Mouse (Mus musculus) MEL (cell line): Measurements from ENCODE around the gene Trim8. TPM values are rescaled to one million over a fixed set of nuclear protein-coding genes. Genes with fewer than 3 reads are reported as not detected.
A peak's percentile ranks its signal among the peaks of the same experiment; 100 is the strongest.

Experiments
- DNase-seq: peaks from one replicate; pipeline ENCODE4 v3.0.0; 2011; ENCODE audit warnings: low read depth, low spot score
- H3K27ac ChIP-seq: 2 replicates; pipeline ENCODE4 v1.5.1; 2012; ENCODE audit warnings: low read depth, mild to moderate bottlenecking, control low read depth, low read length, moderate library complexity; ENCODE audit not compliant: control insufficient read depth
- H3K27me3 ChIP-seq, 2 experiments: fragments of 150-350 bp in 1 of 2; sonication (generic) in 1 of 2; 2 replicates each; pipeline ENCODE4 v1.6.1; 2012; ENCODE audit warnings: low read length in 2 of 2, mild to moderate bottlenecking in 2 of 2, improper control_type of control experiment in 1 of 2, moderate library complexity in 1 of 2; ENCODE audit not compliant: insufficient read depth in 2 of 2, control insufficient read depth in 1 of 2
- H3K36me3 ChIP-seq, 2 experiments: 2 replicates each; pipeline ENCODE4 v1.6.1; 2012 to 2014; ENCODE audit warnings: low read length in 2 of 2, improper control_type of control experiment in 1 of 2, inconsistent platforms in 1 of 2, mild to moderate bottlenecking in 1 of 2; ENCODE audit not compliant: insufficient read depth in 2 of 2, control insufficient read depth in 1 of 2
- H3K4me1 ChIP-seq, 2 experiments: fragments of 150-350 bp in 1 of 2; sonication (generic) in 1 of 2; 2 replicates each; pipeline ENCODE4 v1.6.1; 2012; ENCODE audit warnings: low read length in 2 of 2, improper control_type of control experiment in 1 of 2, mild to moderate bottlenecking in 1 of 2; ENCODE audit not compliant: insufficient read depth in 2 of 2, control insufficient read depth in 1 of 2
- H3K4me3 ChIP-seq, 2 experiments: fragments of 150-350 bp in 1 of 2; sonication (generic) in 1 of 2; 2 replicates each; pipeline ENCODE4 v1.5.1; 2012; ENCODE audit warnings: low read depth in 2 of 2, low read length in 2 of 2, mild to moderate bottlenecking in 2 of 2, moderate library complexity in 2 of 2, control low read depth in 1 of 2, improper control_type of control experiment in 1 of 2; ENCODE audit not compliant: control insufficient read depth in 1 of 2, insufficient read depth in 1 of 2
- H3K79me2 ChIP-seq: 2 replicates; pipeline ENCODE4 v1.6.1; 2012; ENCODE audit warnings: mild to moderate bottlenecking, low read length, moderate library complexity; ENCODE audit not compliant: control insufficient read depth, poor library complexity, insufficient read depth
- H3K9ac ChIP-seq: 2 replicates; pipeline ENCODE4 v1.6.1; 2012; ENCODE audit warnings: low read depth, mild to moderate bottlenecking, control low read depth, low read length, moderate library complexity; ENCODE audit not compliant: control insufficient read depth, poor library complexity, severe bottlenecking
- H3K9me3 ChIP-seq: fragments of 150-350 bp; sonication (generic); replicated peaks from 2 replicates; pipeline ENCODE4 v1.6.1; 2012; ENCODE audit warnings: mild to moderate bottlenecking, low read length, improper control_type of control experiment, moderate library complexity; ENCODE audit not compliant: insufficient read depth
- CHD1 ChIP-seq: IDR thresholded peaks from 2 replicates; pipeline ENCODE4 v1.6.1; 2012; ENCODE audit warnings: low read depth, mild to moderate bottlenecking, inconsistent platforms, low read length, improper control_type of control experiment
- EP300 ChIP-seq, 2 experiments: IDR thresholded peaks; 2 replicates each; pipeline ENCODE4 v1.6.1; 2011; ENCODE audit warnings: improper control_type of control experiment in 2 of 2, low read length in 2 of 2, low read depth in 1 of 2, mild to moderate bottlenecking in 1 of 2
- ETS1 ChIP-seq: IDR thresholded peaks from 2 replicates; pipeline ENCODE4 v1.6.1; 2012; ENCODE audit warnings: low read depth, mild to moderate bottlenecking, inconsistent platforms, low read length, improper control_type of control experiment, moderate library complexity
- GATA1 ChIP-seq: IDR thresholded peaks from 2 replicates; pipeline ENCODE4 v1.6.1; 2011; ENCODE audit warnings: low read depth, low read length, improper control_type of control experiment
- JUND ChIP-seq: IDR thresholded peaks from 2 replicates; pipeline ENCODE4 v1.6.1; 2011; ENCODE audit warnings: low read depth, mild to moderate bottlenecking, improper control_type of control experiment, low read length
- MAX ChIP-seq: IDR thresholded peaks from 2 replicates; pipeline ENCODE4 v1.6.1; 2011; ENCODE audit warnings: low read length, improper control_type of control experiment
- MXI1 ChIP-seq: IDR thresholded peaks from 2 replicates; pipeline ENCODE4 v1.6.1; 2011; ENCODE audit warnings: mild to moderate bottlenecking, low read depth, low read length, improper control_type of control experiment
- MYB ChIP-seq: IDR thresholded peaks from 2 replicates; pipeline ENCODE4 v1.6.1; 2011; ENCODE audit warnings: mild to moderate bottlenecking, low read depth, low read length, improper control_type of control experiment
- MYC ChIP-seq: IDR thresholded peaks from 2 replicates; pipeline ENCODE4 v1.6.1; 2011; ENCODE audit warnings: low read depth, mild to moderate bottlenecking, low read length, improper control_type of control experiment, moderate library complexity
- NELFE ChIP-seq: IDR thresholded peaks from 2 replicates; pipeline ENCODE4 v1.6.1; 2011; ENCODE audit warnings: low read depth, low read length, improper control_type of control experiment
- NRF1 ChIP-seq: IDR thresholded peaks from 2 replicates; pipeline ENCODE4 v1.6.1; 2014; ENCODE audit warnings: low read depth, mild to moderate bottlenecking, inconsistent platforms, low read length, improper control_type of control experiment, moderate library complexity; ENCODE audit not compliant: poor library complexity, insufficient read depth, severe bottlenecking
- POLR2AphosphoS2 ChIP-seq: IDR thresholded peaks from 2 replicates; pipeline ENCODE4 v1.6.1; 2011; ENCODE audit warnings: low read length, improper control_type of control experiment
- RCOR1 ChIP-seq: IDR thresholded peaks from 2 replicates; pipeline ENCODE4 v1.6.1; 2012; ENCODE audit warnings: low read depth, mild to moderate bottlenecking, inconsistent platforms, low read length, improper control_type of control experiment
- SIN3A ChIP-seq: IDR thresholded peaks from 2 replicates; pipeline ENCODE4 v1.6.1; 2012; ENCODE audit warnings: low read length, improper control_type of control experiment, inconsistent platforms
- TAL1 ChIP-seq: IDR thresholded peaks from 2 replicates; pipeline ENCODE4 v1.6.1; 2012; ENCODE audit warnings: mild to moderate bottlenecking, inconsistent platforms, low read length, moderate library complexity, mixed read lengths
- TCF12 ChIP-seq: IDR thresholded peaks from 2 replicates; pipeline ENCODE4 v1.6.1; 2014; ENCODE audit warnings: low read depth, mild to moderate bottlenecking, inconsistent platforms, low read length, improper control_type of control experiment, moderate library complexity
- USF1 ChIP-seq: IDR thresholded peaks from 2 replicates; pipeline ENCODE4 v1.6.1; 2014; ENCODE audit warnings: low read depth, mild to moderate bottlenecking, inconsistent platforms, low read length, improper control_type of control experiment, moderate library complexity
- USF2 ChIP-seq, 2 experiments: IDR thresholded peaks; 2 replicates each; pipeline ENCODE4 v1.6.1; 2011 to 2012; ENCODE audit warnings: improper control_type of control experiment in 2 of 2, low read length in 2 of 2, borderline replicate concordance in 1 of 2, inconsistent platforms in 1 of 2, low read depth in 1 of 2, mild to moderate bottlenecking in 1 of 2; ENCODE audit not compliant: insufficient read depth in 1 of 2
- ZKSCAN1 ChIP-seq: IDR thresholded peaks from 2 replicates; pipeline ENCODE4 v1.6.1; 2012; ENCODE audit warnings: low read depth, mild to moderate bottlenecking, inconsistent platforms, low read length, improper control_type of control experiment, moderate library complexity
- ZMIZ1 ChIP-seq: IDR thresholded peaks from 2 replicates; pipeline ENCODE4 v1.6.1; 2012; ENCODE audit warnings: low read depth, mild to moderate bottlenecking, inconsistent platforms, low read length, improper control_type of control experiment, moderate library complexity
- ZNF384 ChIP-seq: IDR thresholded peaks from 2 replicates; pipeline ENCODE4 v1.6.1; 2012; ENCODE audit warnings: low read depth, mild to moderate bottlenecking, inconsistent platforms, low read length, improper control_type of control experiment
- polyA plus RNA-seq, 2 experiments: library from polyadenylated mRNA; stranded (reverse) in 1 of 2; unstranded in 1 of 2; fragments of >175 nt in 1 of 2; fragments of >200 nt in 1 of 2; gene quantifications; 2 replicates each; pipeline versions ENCODE4 v1.2.1 to v1.2.4; 2012; ENCODE audit warnings: low replicate concordance in 2 of 2, low read depth in 1 of 2; ENCODE audit not compliant: insufficient read length in 2 of 2, insufficient read depth in 1 of 2, missing spikeins in 1 of 2
- total RNA-seq: library from RNA; depleted of rRNA; stranded (reverse); fragments of 300-350 nt; gene quantifications from 2 replicates; pipeline ENCODE4 v1.2.3, GENCODE M21; 2012

Trim8 gene
- total and polyA plus RNA-seq, 3 experiments, result 19.1 to 57.2 TPM; not detected in 1

DNA sequence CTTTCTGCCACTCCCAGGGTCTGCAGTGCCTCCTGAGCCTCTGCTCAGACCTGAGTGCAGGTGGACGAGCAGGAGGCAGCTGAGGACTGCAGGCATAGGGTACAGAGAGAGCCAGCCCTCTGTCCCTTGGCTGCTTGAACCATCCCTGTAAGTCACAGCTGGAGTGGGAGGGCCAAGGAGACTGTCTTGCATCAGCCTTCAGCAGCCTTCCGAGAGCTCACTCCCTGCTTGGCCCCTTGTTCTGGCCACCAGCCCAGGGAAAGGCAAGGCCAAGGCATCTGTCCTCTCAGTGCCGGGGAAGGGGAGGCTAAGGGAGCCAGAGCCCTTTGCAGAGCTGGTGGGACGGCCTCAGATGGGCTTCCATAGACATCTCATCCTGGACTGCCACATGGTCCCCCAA, 23.3 kb upstream of the Trim8 start:
- H3K4me3 ChIP-seq, result no peak overlapping the region
- peaks cover 2 to 14% of the 10 kb centered on the region in 2 experiments; a peak in 2 of 4 replicates for H3K36me3 ChIP-seq
- H3K9me3 ChIP-seq, result no peaks in the 10 kb centered on the region
- H3K27ac ChIP-seq, result peak overlapping the region; percentile 60
- TF ChIP-seq MYC, result no peak
- H3K9ac ChIP-seq, result peak overlapping the region; percentile 10; the same call in 1 of the 2 replicates
- H3K79me2 ChIP-seq, result no peaks in the 10 kb centered on the region
- peak; percentile 30 for DNase-seq
- no peaks in the 10 kb centered on the region for H3K27me3 ChIP-seq
- H3K4me1 ChIP-seq, result peaks cover 0 to 18% of the 10 kb centered on the region in 2 experiments; a peak in 3 of 4 replicates

- no peak overlapping the region for H3K4me3 ChIP-seq
- DNase-seq, result peak; percentile 88
- H3K36me3 ChIP-seq, result peaks cover 2 to 14% of the 10 kb centered on the region in 2 experiments; a peak in 3 of 4 replicates
- H3K9me3 ChIP-seq, result no peaks in the 10 kb centered on the region
- no peaks in the 10 kb centered on the region for H3K79me2 ChIP-seq
- TF ChIP-seq TAL1, result peak; percentile 45
- TF ChIP-seq ZMIZ1, result no peak
- no peak for TF ChIP-seq ZKSCAN1
- TF ChIP-seq USF2 (IDR thresholded peaks at IDR 0.05; ENCODE audit: borderline replicate concordance in 1 of 2, insufficient read depth in 1 of 2, low read depth in 1 of 2, low read length in 2 of 2), result 0 out of 4 replicates have a peak, but pooled peaks of 1 of the 2 experiments have one; percentile 14
- no peak for TF ChIP-seq POLR2AphosphoS2
- TF ChIP-seq MXI1, result no peak
- peak; percentile 65 to 73 for TF ChIP-seq EP300 (IDR thresholded peaks at IDR 0.05; ENCODE audit: low read depth in 1 of 2, low read length in 2 of 2)
- no peak for TF ChIP-seq MYC
- TF ChIP-seq NELFE, result no peak
- TF ChIP-seq GATA1, result peak; percentile 77
- TF ChIP-seq CHD1, result no peak
- TF ChIP-seq RCOR1, result no peak
- peak; percentile 65 for TF ChIP-seq TCF12
- TF ChIP-seq USF1, result peak; percentile 85
- peak; percentile 92 for TF ChIP-seq ZNF384
- TF ChIP-seq JUND, result 0 out of 2 replicates have a peak, but pooled peaks have one; percentile 52
- TF ChIP-seq SIN3A, result peak; percentile 58
- TF ChIP-seq MAX, result peak; percentile 51; the same call in 1 of the 2 replicates
- TF ChIP-seq MYB, result no peak
- no peak for TF ChIP-seq NRF1
- peak; percentile 98 for TF ChIP-seq ETS1
- peaks cover 0 to 18% of the 10 kb centered on the region in 2 experiments; a peak in 3 of 4 replicates for H3K4me1 ChIP-seq
- H3K9ac ChIP-seq, result no peak overlapping the region
- H3K27me3 ChIP-seq, result no peaks in the 10 kb centered on the region
- H3K27ac ChIP-seq, result peak overlapping the region; percentile 60
Measured at GRCm38 (mm10) chr19:46478826-46479225, 22.7 kb upstream of the Trim8 start.
